Mouse (Mus musculus) T-cell, adult 2 months (primary cell): ENCODE data around the gene Aig1.

Source experiments
- DNase-seq: peaks from one replicate; pipeline ENCODE4 v3.0.0; 2022; ENCODE audit warnings: low spot score

Aig1 gene

GRCm38 (mm10) chr10:13776014-13776413 is 92.8 kb downstream of the Aig1 start:
- DNase-seq, result no peak

DNA sequence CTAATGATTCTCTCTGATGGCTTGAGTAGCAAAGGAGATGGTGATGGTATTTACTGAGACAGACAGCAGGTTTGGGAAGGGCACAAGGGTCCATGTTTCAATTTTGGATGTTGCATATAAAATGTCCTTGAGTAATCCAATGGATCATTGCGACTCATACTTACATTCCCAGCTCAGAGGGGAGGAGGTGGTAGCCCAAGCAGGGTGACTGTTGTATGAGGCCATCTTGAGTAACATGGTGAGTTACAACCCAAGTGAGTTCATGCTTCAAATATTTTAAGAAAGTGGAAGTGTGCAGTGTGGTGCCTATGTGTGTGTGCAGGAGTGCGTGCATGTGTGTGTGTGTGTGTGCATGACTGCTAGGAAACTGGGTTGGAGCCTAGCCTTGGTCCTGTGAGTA is 93.4 kb downstream of the Aig1 start:
- no peak for DNase-seq

GRCm38 (mm10) chr10:13774910-13775309 is 93.9 kb downstream of the Aig1 start:
- no peak for DNase-seq

GRCm38 (mm10) chr10:13770720-13771119 is 98.1 kb downstream of the Aig1 start:
- no peak for DNase-seq

- DNase-seq, result no peak
Measured at GRCm38 (mm10) chr10:13769789-13770188, 99.0 kb downstream of the Aig1 start.

GRCm38 (mm10) chr10:13768866-13769265 is 99.9 kb downstream of the Aig1 start:
- DNase-seq, result no peak

GRCm38 (mm10) chr10:13767076-13767475 is 101.7 kb downstream of the Aig1 start:
- DNase-seq, result no peak

- no peak for DNase-seq
Measured at GRCm38 (mm10) chr10:13763151-13763550, 105.6 kb downstream of the Aig1 start.

GRCm38 (mm10) chr10:13754712-13755111 is 114.1 kb downstream of the Aig1 start:
- DNase-seq, result no peak

DNA sequence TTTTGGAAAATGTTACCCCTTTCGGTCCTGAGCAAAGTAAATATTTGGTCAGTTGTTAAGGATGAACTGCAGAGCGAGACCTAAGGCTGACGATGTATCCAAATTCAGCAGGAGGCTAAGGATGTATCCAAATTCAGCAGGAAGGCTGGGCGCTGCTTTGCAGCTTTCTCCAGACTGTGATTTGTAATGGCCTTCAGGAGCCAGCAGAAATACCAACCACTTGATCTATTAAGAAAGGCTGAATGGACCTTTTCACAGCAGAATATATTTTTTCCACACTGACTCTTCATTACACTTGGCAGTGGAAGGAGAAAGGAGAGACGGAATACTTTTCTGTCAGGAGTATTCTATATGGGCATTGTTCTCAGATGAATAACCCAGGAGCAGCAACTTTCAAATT is 115.0 kb downstream of the Aig1 start:
- no peak for DNase-seq

DNA sequence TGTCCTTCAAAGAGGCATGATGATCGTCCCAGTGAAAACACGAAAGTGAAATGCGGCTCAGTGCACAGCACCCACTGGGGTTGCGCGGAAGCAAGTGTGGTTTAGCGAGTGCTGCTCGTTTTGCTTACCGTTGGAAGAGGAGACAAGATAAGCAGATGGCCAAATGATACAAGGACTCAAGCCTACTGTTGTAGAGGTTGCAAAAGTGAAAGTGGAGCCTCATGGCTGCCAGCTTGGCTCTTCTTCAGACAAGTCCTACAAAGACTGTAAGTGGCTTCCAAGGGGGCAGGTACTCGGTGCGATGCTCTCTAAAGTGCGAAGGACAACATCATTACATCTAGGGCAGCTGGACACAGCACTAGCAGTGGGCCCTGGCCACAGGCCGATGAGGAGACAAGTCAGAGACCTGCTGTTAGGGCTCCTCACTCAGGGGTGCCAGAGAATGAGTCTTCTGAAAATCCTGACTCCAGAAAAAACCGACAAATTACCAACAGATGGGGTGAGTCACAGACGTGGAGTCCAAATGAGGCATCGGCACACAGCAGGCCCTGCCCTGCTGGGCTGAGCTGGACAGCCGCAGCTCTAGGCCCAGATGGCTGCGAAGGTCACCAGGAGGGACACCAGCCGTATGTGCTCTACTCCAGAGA is 129.2 kb downstream of the Aig1 start:
- no peak for DNase-seq

DNA sequence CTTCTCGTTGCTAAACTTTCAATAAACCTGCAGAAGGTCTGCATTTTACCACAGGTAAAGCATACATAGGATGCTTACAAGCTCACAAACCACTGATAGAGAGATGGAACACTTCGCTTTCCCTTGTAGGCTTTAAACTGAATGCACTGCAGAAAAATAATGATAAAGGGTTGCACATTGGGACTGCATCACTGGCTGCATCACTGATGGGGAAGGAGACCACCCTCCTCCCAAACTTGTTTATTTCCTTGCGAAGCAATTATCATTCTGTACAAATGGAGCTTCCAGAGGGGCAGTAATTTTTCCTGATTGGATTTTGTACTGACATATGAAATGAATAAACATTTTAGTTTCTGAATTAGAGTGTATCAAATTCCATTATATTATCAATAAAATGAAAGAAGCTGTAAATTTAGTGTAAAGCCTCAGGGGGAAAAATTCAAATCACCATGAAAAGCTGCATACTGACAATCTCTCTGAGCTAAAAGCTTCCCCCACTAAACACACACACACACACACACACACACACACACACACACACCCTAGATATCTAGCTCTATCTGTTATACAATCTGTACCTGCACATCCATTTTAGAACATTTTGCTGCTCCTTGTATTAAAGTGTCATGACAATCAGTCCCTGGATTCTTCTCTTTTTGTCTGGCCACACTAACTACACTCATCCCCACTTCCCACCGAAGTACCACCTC is 138.6 kb downstream of the Aig1 start:
- DNase-seq, result no peak

DNA sequence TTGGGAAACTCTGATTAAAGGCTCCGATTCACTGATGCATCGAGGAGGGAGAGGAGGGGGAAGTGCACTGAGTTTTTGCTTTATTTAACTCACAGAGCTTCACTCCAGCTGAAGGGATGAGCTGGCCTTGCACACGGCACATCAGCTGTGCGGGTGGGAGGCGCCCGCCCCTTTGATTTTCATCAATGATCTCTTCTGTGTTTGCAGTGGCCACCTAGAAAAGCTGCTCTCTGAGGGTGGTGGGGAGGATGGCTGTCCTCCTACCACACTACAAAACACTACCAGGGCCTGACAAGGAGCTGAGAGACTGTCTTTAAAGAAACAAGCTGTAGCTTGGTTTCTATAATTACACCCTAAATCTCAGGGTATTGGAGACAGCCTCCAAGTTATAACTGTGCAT is 141.1 kb downstream of the Aig1 start:
- DNase-seq, result no peak

DNA sequence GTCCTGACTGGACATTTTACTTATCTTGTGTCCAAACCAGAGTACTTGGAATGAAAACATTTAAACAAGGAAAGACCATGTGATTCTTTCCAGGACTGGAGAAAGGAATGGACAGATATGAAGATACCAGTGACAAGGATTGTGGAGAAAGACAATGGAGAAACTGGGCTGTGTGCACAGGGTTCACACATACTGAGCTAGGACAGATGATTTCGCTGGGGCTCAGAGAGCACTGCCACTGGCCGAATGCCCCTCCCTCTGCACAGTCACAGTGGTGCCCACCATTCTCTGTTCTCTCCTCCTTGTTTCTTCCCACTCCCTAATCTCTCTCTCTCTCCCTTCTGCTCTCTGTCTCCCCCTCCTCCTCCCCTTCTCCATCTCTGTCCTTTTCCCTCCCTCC is 142.6 kb downstream of the Aig1 start:
- DNase-seq, result no peak

DNA sequence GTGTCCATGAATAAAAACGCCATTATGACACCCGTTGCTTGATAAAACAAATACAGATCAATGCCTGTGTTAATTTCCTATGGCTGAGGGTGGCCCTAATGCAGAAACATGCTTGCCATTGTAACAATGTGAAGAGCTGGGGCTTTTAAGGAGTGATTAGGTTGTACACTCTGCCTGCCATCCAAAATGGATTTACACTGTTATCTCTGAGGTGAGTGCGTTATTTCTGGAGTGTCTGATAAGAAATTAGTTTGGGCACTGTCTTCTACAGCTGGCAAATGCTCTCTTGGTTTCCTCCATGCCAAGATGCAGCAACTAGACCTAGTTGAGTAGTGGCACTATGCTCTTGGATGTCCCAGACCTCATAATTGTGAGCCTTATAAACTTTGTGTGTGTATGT is 143.5 kb downstream of the Aig1 start:
- DNase-seq, result no peak

DNA sequence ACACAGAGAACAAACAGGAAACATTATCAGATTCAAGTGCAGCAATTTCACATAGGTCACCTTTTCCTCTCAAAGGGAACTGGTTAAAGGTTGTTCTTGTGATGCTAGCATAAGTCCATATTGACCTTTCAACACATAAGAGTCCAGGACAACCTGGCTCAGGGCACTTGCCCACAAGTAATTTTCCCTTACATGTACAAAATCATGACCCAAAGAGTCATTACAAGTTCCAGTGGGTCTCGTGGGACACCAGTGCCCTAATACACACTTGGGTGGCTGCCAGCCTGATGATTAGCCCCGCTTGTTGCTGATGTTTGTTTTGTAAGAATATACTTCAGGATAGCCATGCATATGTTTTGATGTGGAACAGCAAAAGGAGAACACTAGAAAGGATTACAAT is 152.6 kb downstream of the Aig1 start:
- DNase-seq, result no peak

GRCm38 (mm10) chr10:13715584-13715983 is 153.2 kb downstream of the Aig1 start:
- DNase-seq, result no peak

DNA sequence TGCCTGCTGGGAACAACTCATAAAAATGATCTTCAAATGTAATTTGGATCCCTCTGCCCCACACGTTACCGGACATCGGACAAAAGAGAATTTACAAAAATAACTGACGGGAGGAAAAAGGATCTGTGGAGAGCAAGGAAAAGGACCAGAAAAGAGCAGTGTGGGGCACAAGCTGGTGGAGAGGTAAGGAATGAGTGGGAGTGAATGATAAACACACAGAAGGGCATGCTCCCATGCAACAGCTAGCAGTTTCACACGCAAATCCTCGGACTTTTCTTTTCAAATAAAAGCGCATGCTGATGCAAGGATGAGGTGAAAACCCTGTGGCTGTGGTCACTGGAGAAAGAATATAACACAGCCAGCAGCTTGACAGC is 153.9 kb downstream of the Aig1 start:
- no peak for DNase-seq

- no peak for DNase-seq
Measured at GRCm38 (mm10) chr10:13714199-13714919, 154.4 kb downstream of the Aig1 start.

DNA sequence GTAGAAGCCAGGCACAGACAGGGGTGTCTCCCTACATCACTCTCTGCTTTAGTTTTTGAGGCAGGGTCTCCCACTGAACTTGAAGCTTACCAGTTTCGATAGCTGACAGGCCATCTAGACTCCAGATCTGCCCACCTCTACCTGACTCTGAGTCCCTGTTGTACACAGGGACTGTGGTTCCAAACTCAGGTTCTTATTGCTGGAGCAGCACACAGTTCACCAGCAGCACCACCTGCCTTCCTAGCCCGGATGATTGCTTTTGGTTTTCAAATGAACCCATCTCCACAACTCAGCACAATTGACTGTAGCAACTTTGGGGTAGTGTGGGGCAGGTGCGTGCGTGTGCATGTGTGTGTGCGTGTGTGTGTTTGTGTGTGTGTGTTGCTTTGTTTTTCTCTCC is 155.1 kb downstream of the Aig1 start:
- DNase-seq, result no peak

- DNase-seq, result no peak
Measured at GRCm38 (mm10) chr10:13713116-13713515, 155.7 kb downstream of the Aig1 start.

DNA sequence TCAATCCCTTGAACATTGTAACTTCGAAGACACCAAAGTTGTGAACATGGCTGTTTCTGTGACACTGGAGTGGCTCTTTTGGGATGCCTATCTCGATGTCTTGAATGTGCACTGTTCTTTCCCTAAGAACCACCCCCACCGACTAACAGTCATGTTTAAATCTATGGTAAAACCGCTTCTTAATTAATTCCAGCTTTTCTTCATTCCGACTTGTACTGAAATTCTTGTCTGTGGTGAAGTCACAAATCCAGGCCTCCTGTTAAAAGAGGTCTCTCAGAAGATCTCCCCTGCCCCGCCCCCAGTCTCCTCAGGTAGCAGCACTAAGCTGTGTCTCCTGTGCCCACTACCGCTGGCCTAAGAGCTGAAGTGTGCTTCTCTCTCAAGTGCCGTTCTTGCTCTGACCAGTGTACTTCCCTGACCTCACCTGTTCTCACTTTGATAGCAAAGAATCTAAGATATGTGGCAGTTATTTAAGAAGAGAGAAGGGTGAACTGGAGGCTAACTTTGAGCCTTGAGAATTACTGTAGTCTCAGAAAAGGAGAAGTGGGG is 157.4 kb downstream of the Aig1 start:
- no peak for DNase-seq

GRCm38 (mm10) chr10:13705771-13706170 is 163.0 kb downstream of the Aig1 start:
- DNase-seq, result no peak
